Mouse (Mus musculus) ES-Bruce4 (cell line): ENCODE results near the gene Tcte2.

ENCODE experiments used
- EP300 ChIP-seq: IDR thresholded peaks from 2 replicates; pipeline ENCODE4 v1.6.1; 2011; ENCODE audit warnings: low read depth, low read length; ENCODE audit not compliant: insufficient read depth
- POLR2A ChIP-seq: IDR thresholded peaks from one replicate; pipeline ENCODE4 v1.8.1; 2011; ENCODE audit warnings: low read length; ENCODE audit not compliant: insufficient read depth

DNA sequence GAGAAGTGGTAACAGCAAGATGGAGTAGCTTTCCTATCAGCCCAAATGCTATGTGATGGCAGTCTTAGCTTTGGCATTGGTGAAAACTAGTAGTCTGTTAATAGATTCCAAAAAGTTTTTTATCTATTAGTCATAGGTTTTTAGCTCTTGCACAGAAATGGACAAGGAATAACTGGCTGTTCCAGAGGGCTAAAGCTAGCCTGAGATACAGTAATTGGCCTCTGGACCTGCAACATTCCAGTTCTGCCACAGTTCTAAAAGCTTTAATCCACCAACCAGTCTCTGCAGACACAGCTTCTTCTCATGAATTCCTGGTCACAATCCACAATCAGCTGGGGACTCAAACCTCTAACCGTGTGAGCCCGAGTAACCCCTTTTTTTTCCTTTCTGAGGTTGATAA is 64.0 kb downstream of the Tcte2 start:
- TF ChIP-seq EP300 (no peak), POLR2A (no peak)
